Mouse (Mus musculus) G1E (cell line): Measurements from ENCODE around the gene Sgtb.

Experiments
- CTCF ChIP-seq: IDR thresholded peaks from 2 replicates; pipeline ENCODE4 v1.5.1; 2012; ENCODE audit warnings: low read depth, low read length, inconsistent platforms, mixed read lengths
- GATA1 ChIP-seq: IDR thresholded peaks from 2 replicates; pipeline ENCODE4 v1.6.1; 2012; ENCODE audit warnings: borderline replicate concordance, low read length, inconsistent platforms, mixed read lengths
- POLR2AphosphoS5 ChIP-seq: IDR thresholded peaks from 2 replicates; pipeline ENCODE4 v1.6.1; 2012; ENCODE audit warnings: low read depth, low read length, inconsistent platforms; ENCODE audit not compliant: insufficient replicate concordance
- TAL1 ChIP-seq: conservative IDR thresholded peaks from 2 replicates; pipeline ENCODE4 v1.6.1; 2012; ENCODE audit warnings: low read depth, low read length, inconsistent platforms, mixed read lengths

GRCm38 (mm10) chr13:104101606-104102235 is 7.8 kb upstream of the Sgtb start:
- TF ChIP-seq CTCF (no peak), POLR2AphosphoS5 (no peak), TAL1 (no peak), GATA1 (no peak)
